Mouse (Mus musculus) midbrain, embryonic 10.5 days (tissue): Measurements from ENCODE around the gene Nmral1. TPM values are rescaled to one million over a fixed set of nuclear protein-coding genes. Genes with fewer than 3 reads are reported as not detected.
"Not testable (repeated sequence)": the region's sequence is repeated elsewhere in the genome, so short reads cannot be mapped to it uniquely, and the experiment has no call there.

Experiments
- DNase-seq: peaks from one replicate; pipeline ENCODE4 v3.0.0-alpha.2; 2017; ENCODE audit warnings: low spot score
- H3K27ac ChIP-seq: fragments of 300-500 bp; sonication (generic); replicated peaks from 2 replicates; pipeline ENCODE4 v1.5.1; 2016; ENCODE audit warnings: mild to moderate bottlenecking
- H3K27me3 ChIP-seq: fragments of 300-500 bp; sonication (generic); 2 replicates; pipeline ENCODE4 v1.6.1; 2016; ENCODE audit warnings: low read depth, mild to moderate bottlenecking; ENCODE audit not compliant: poor library complexity, severe bottlenecking
- H3K36me3 ChIP-seq: fragments of 300-500 bp; sonication (generic); 2 replicates; pipeline ENCODE4 v1.6.1; 2016; ENCODE audit warnings: mild to moderate bottlenecking, moderate library complexity
- H3K4me1 ChIP-seq: fragments of 300-500 bp; sonication (generic); 2 replicates; pipeline ENCODE4 v1.6.1; 2016
- H3K4me3 ChIP-seq: fragments of 300-500 bp; sonication (generic); 2 replicates; pipeline ENCODE4 v1.5.1; 2016; ENCODE audit warnings: mild to moderate bottlenecking, moderate library complexity
- H3K9me3 ChIP-seq: fragments of 300-500 bp; sonication (generic); replicated peaks from 2 replicates; pipeline ENCODE4 v1.6.1; 2016; ENCODE audit warnings: mild to moderate bottlenecking
- WGBS: fragments of 180-500 bp; shearing (Covaris S2); methylation state at CpG from one replicate; pipeline ENCODE4 v1.1.7; 2016; 5-methylcytosine and 5-hydroxymethylcytosine counted together
- polyA plus RNA-seq: library from polyadenylated mRNA; unstranded; fragments of >200 nt; fragmentation: Nextera tagmentation; extraction: Ambion mirVana; gene quantifications from 2 replicates; pipeline ENCODE4 v1.2.1, GENCODE M21; 2016

Nmral1 gene
- 195 and 217 TPM in 2 replicates for polyA plus RNA-seq

GRCm38 (mm10) chr16:4718753-4719518, at the start of gene Nmral1:
Nmral1 (minus strand) TSS chr16:4719356.
- Histone ChIP-seq H3K4me3 (peak within 1 kb of the TSS; percentile 76), H3K27ac (peak within 1 kb of the TSS; percentile 99), H3K27me3 (no peaks in the 10 kb centered on the region), H3K36me3 (peaks cover 31% of the 10 kb centered on the region), H3K4me1 (peaks cover 18% of the 10 kb centered on the region), H3K9me3 (no peaks in the 10 kb centered on the region)
- peak; percentile 87 for DNase-seq
- 11% methylated on average over 33 of the region's 33 CpGs for WGBS

GRCm38 (mm10) chr16:4768719-4769118, 49.6 kb upstream of the Nmral1 start:
- H3K9me3 ChIP-seq: no peaks in the 10 kb centered on the region
- WGBS: 93% methylated on average over 5 of the region's 5 CpGs
- DNase-seq: no peak

GRCm38 (mm10) chr16:4767012-4767790, 48.0 kb upstream of the Nmral1 start:
- no peak for DNase-seq
- 83% methylated on average over 6 of the region's 6 CpGs for WGBS

More at GRCm38 (mm10) chr16:4768719-4769118, 49.6 kb upstream of the Nmral1 start:
- Histone ChIP-seq H3K4me3 (no peak overlapping the region), H3K27ac (no peak overlapping the region), H3K36me3 (peaks cover 80% of the 10 kb centered on the region), H3K27me3 (no peaks in the 10 kb centered on the region), H3K4me1 (no peaks in the 10 kb centered on the region)

GRCm38 (mm10) chr16:4765852-4766251, 46.7 kb upstream of the Nmral1 start:
- no peaks in the 10 kb centered on the region for H3K27me3 ChIP-seq
- H3K4me1 ChIP-seq: no peaks in the 10 kb centered on the region
- H3K4me3 ChIP-seq: no peak overlapping the region
- H3K36me3 ChIP-seq: peaks cover 82% of the 10 kb centered on the region
- no peaks in the 10 kb centered on the region for H3K9me3 ChIP-seq
- no peak overlapping the region for H3K27ac ChIP-seq
- WGBS: 89% methylated on average over 2 of the region's 2 CpGs
- no peak for DNase-seq

More at GRCm38 (mm10) chr16:4767012-4767790, 48.0 kb upstream of the Nmral1 start:
- Histone ChIP-seq H3K4me1 (no peaks in the 10 kb centered on the region), H3K27me3 (no peaks in the 10 kb centered on the region), H3K36me3 (peaks cover 85% of the 10 kb centered on the region), H3K27ac (no peak overlapping the region), H3K9me3 (no peaks in the 10 kb centered on the region), H3K4me3 (no peak overlapping the region)

- Histone ChIP-seq H3K4me3 (no peak overlapping the region), H3K36me3 (peaks cover 56% of the 10 kb centered on the region), H3K9me3 (no peaks in the 10 kb centered on the region), H3K27me3 (no peaks in the 10 kb centered on the region), H3K27ac (no peak overlapping the region), H3K4me1 (no peaks in the 10 kb centered on the region)
- WGBS: 50% methylated on average over 2 of the region's 2 CpGs
- no peak for DNase-seq
Observed at GRCm38 (mm10) chr16:4763276-4763675, 44.1 kb upstream of the Nmral1 start.

- WGBS: 91% methylated on average over 4 of the region's 4 CpGs
- no peak for DNase-seq
- no peaks in the 10 kb centered on the region for H3K4me1 ChIP-seq
- no peak overlapping the region for H3K4me3 ChIP-seq
- H3K27me3 ChIP-seq: no peaks in the 10 kb centered on the region
- peaks cover 48% of the 10 kb centered on the region for H3K36me3 ChIP-seq
- no peak overlapping the region for H3K27ac ChIP-seq
- no peaks in the 10 kb centered on the region for H3K9me3 ChIP-seq
Observed at GRCm38 (mm10) chr16:4762437-4762836, 43.3 kb upstream of the Nmral1 start.

GRCm38 (mm10) chr16:4756660-4757335, 37.6 kb upstream of the Nmral1 start:
- 4% methylated on average over 40 of the region's 42 CpGs for WGBS

GRCm38 (mm10) chr16:4754045-4754444, 34.9 kb upstream of the Nmral1 start:
- peaks cover 10% of the 10 kb centered on the region for H3K36me3 ChIP-seq
- no peak for DNase-seq
- no peaks in the 10 kb centered on the region for H3K27me3 ChIP-seq
- WGBS: 88% methylated on average over 3 of the region's 3 CpGs
- H3K9me3 ChIP-seq: peaks cover 5% of the 10 kb centered on the region; the same call in 1 of the 2 replicates
- no peak overlapping the region for H3K4me3 ChIP-seq
- 0 out of 2 replicates have a peak, but pooled peaks cover 4% of the 10 kb centered on the region for H3K4me1 ChIP-seq
- H3K27ac ChIP-seq: no peak overlapping the region

More at GRCm38 (mm10) chr16:4756660-4757335, 37.6 kb upstream of the Nmral1 start:
- not testable (repeated sequence) for H3K27me3 ChIP-seq, H3K9me3 ChIP-seq, H3K4me1 ChIP-seq, H3K36me3 ChIP-seq
- Histone ChIP-seq H3K4me3 (peak overlapping the region; percentile 50), H3K27ac (peak overlapping the region; percentile 79)
- peak; percentile 22 for DNase-seq

DNA sequence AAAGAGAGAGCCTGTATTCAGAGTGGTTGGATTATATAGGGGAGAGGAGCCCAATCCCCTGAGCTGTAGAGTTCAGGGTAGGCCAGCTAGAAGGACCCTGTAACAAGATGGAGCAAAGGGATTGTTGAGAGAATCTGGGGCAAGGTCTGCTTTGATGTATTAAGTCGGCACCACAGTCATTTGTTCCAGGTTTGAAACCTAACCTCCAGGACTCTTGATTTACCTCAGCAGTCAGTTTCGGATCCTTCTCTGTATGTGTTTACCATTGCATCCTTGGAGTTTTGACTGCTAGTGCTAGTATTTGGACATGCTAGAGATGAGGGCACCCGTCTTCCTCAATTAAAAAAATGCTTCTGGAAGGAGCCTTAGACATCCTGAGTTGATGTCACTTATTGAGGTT, 33.0 kb upstream of the Nmral1 start:
- H3K27ac ChIP-seq: no peak overlapping the region
- 93% methylated on average over 3 of the region's 3 CpGs for WGBS

GRCm38 (mm10) chr16:4742186-4742585, 23.0 kb upstream of the Nmral1 start:
- H3K27me3 ChIP-seq: no peaks in the 10 kb centered on the region
- DNase-seq: no peak
- H3K36me3 ChIP-seq: peaks cover 20% of the 10 kb centered on the region
- peaks cover 12% of the 10 kb centered on the region; the same call in 1 of the 2 replicates for H3K9me3 ChIP-seq
- 97% methylated on average over 1 of the region's 1 CpGs for WGBS
- H3K27ac ChIP-seq: no peak overlapping the region
- H3K4me1 ChIP-seq: no peaks in the 10 kb centered on the region
- no peak overlapping the region for H3K4me3 ChIP-seq

More for the DNA sequence above, 33.0 kb upstream of the Nmral1 start:
- DNase-seq: no peak
- H3K9me3 ChIP-seq: peaks cover 5% of the 10 kb centered on the region; the same call in 1 of the 2 replicates
- no peak overlapping the region for H3K4me3 ChIP-seq
- H3K4me1 ChIP-seq: 0 out of 2 replicates have a peak, but pooled peaks cover 3% of the 10 kb centered on the region
- H3K36me3 ChIP-seq: peaks cover 10% of the 10 kb centered on the region
- H3K27me3 ChIP-seq: no peaks in the 10 kb centered on the region

DNA sequence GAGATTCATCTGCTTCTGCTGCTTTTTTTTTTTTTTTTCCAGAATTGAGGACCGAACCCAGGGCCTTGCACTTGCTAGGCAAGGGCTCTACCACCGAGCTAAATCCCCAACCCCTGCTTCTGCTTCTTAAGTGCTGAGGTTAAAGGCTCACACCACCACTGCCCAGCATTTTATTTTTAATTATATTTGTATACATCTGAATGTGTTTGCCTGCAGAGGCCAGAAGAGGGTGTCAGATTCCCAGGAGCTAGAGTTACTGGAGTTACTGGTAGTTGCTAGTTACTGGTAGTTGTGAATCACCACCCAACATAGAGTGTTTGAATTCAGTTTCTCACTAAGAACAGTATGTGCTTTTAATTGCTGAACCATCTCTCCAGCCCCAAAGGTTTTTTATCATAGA, 20.8 kb upstream of the Nmral1 start:
- DNase-seq: no peak
- H3K4me1 ChIP-seq: no peaks in the 10 kb centered on the region
- H3K27ac ChIP-seq: no peak overlapping the region
- WGBS: 91% methylated on average over 2 of the region's 2 CpGs
- peaks cover 12% of the 10 kb centered on the region; the same call in 1 of the 2 replicates for H3K9me3 ChIP-seq
- no peak overlapping the region for H3K4me3 ChIP-seq
- H3K27me3 ChIP-seq: no peaks in the 10 kb centered on the region
- H3K36me3 ChIP-seq: peaks cover 28% of the 10 kb centered on the region

DNA sequence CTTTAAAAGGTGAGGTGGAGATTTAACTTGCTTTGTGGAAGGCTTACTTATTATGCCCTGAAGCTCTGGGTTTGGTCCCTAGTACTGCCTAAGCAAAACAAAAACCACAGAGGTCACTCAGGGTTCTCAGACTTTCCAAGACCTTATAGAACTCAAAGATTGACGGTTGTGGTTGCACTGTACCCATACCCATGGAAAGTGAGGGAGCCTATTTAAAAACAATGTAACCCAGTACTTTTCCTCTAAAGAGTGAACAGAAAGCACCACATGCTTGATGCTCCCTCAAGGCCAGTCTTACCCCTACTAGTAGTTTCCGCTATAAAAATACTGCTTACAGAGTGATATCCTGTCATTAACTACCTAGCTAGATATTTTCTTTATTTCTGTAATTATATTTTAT, 17.1 kb upstream of the Nmral1 start:
- no peak overlapping the region for H3K4me3 ChIP-seq
- WGBS: 94% methylated on average over 2 of the region's 2 CpGs
- DNase-seq: no peak
- H3K9me3 ChIP-seq: no peaks in the 10 kb centered on the region
- H3K27me3 ChIP-seq: no peaks in the 10 kb centered on the region
- H3K27ac ChIP-seq: no peak overlapping the region
- peaks cover 19% of the 10 kb centered on the region for H3K36me3 ChIP-seq
- no peaks in the 10 kb centered on the region for H3K4me1 ChIP-seq
